Mouse (Mus musculus) kidney, postnatal 0 days (tissue): Measurements from ENCODE around the gene Dap3. TPM values are rescaled to one million over a fixed set of nuclear protein-coding genes. Genes with fewer than 3 reads are reported as not detected.
"Not testable (repeated sequence)": the region's sequence is repeated elsewhere in the genome, so short reads cannot be mapped to it uniquely, and the experiment has no call there.

ENCODE experiments used
- ATAC-seq: fragments of 200-750 bp; cut with Nextera tagmentation; replicated peaks from 2 replicates; pipeline ENCODE4 v1.8.0; 2017; ENCODE audit warnings: low read depth, moderate number of reproducible peaks, moderate TSS enrichment, moderate library complexity; ENCODE audit not compliant: low FRiP score
- DNase-seq: peaks from one replicate; pipeline ENCODE4 v3.0.0-alpha.2; 2016; ENCODE audit warnings: low spot score
- H3K27ac ChIP-seq: fragments of 300-500 bp; sonication (generic); 2 replicates; pipeline ENCODE4 v1.5.1; 2014; ENCODE audit warnings: mild to moderate bottlenecking
- H3K27me3 ChIP-seq: fragments of 300-500 bp; sonication (generic); 2 replicates; pipeline ENCODE4 v1.6.1; 2014; ENCODE audit warnings: low read length, mixed read lengths; ENCODE audit not compliant: insufficient read depth
- H3K36me3 ChIP-seq: fragments of 300-500 bp; sonication (generic); 2 replicates; pipeline ENCODE4 v1.6.1; 2014; ENCODE audit warnings: low read length, mixed read lengths; ENCODE audit not compliant: insufficient read depth
- H3K4me1 ChIP-seq: fragments of 300-500 bp; sonication (generic); replicated peaks from 2 replicates; pipeline ENCODE4 v1.6.1; 2014; ENCODE audit warnings: antibody characterized with exemption, low read length, mixed read lengths; ENCODE audit not compliant: insufficient read depth
- H3K4me2 ChIP-seq: fragments of 300-500 bp; sonication (generic); 2 replicates; pipeline ENCODE4 v1.6.1; 2014; ENCODE audit warnings: mild to moderate bottlenecking, low read length, moderate library complexity, mixed read lengths
- H3K4me3 ChIP-seq: fragments of 300-500 bp; sonication (generic); replicated peaks from 2 replicates; pipeline ENCODE4 v1.5.1; 2014; ENCODE audit warnings: low read depth, low read length
- H3K9ac ChIP-seq: fragments of 300-500 bp; sonication (generic); 2 replicates; pipeline ENCODE4 v1.6.1; 2014; ENCODE audit warnings: low read depth, low read length
- H3K9me3 ChIP-seq: fragments of 300-500 bp; sonication (generic); replicated peaks from 2 replicates; pipeline ENCODE4 v1.6.1; 2016; ENCODE audit warnings: low read length, inconsistent platforms, mixed read lengths
- CTCF ChIP-seq: IDR thresholded peaks from 2 replicates; pipeline ENCODE4 v1.5.1; 2016; ENCODE audit warnings: antibody characterized with exemption, low read depth, mild to moderate bottlenecking, moderate library complexity
- WGBS: fragments of 180-500 bp; shearing (Covaris S2); extraction: QIAGEN DNeasy Blood & Tissue Kit; methylation state at CpG from one replicate; pipeline ENCODE4 v1.1.7; 2014; 5-methylcytosine and 5-hydroxymethylcytosine counted together
- polyA plus RNA-seq: library from polyadenylated mRNA; unstranded; fragments of >200 nt; fragmentation: Nextera tagmentation; extraction: Ambion mirVana; gene quantifications from 2 replicates; pipeline ENCODE4 v1.2.1, GENCODE M21; 2015

Gene Dap3
- polyA plus RNA-seq = 150 and 151 TPM in 2 replicates

- peak; percentile 83 for ATAC-seq
Measured at GRCm38 (mm10) chr3:88950576-88951326, at the start of gene Dap3, which contains the start of gene Ash1l. Dap3 (minus strand) TSS chr3:88951181. Ash1l (plus strand) TSS chr3:88950622.

GRCm38 (mm10) chr3:88992793-88993192 is 41.8 kb upstream of the Dap3 start:
- H3K27me3 ChIP-seq = no peaks in the 10 kb centered on the region
- H3K4me3 ChIP-seq = no peak overlapping the region
- no peaks in the 10 kb centered on the region for H3K9me3 ChIP-seq
- TF ChIP-seq CTCF = no peak
- no peak overlapping the region for H3K4me2 ChIP-seq
- H3K9ac ChIP-seq = no peak overlapping the region
- H3K36me3 ChIP-seq = peaks cover 9% of the 10 kb centered on the region
- ATAC-seq (no peak), DNase-seq (peak; percentile 3)
- WGBS = 61% methylated on average over 2 of the region's 2 CpGs
- 0 out of 2 replicates have a peak overlapping the region, but pooled peaks have one; percentile 4 for H3K27ac ChIP-seq
- H3K4me1 ChIP-seq = no peaks in the 10 kb centered on the region

More at GRCm38 (mm10) chr3:88950576-88951326, at the start of gene Dap3, which contains the start of gene Ash1l:
- Histone ChIP-seq H3K4me1 (peaks cover 6% of the 10 kb centered on the region; the same call in 1 of the 2 replicates), H3K9me3 (no peaks in the 10 kb centered on the region), H3K36me3 (no peaks in the 10 kb centered on the region), H3K4me3 (peak within 1 kb of the TSS; percentile 91), H3K27me3 (no peaks in the 10 kb centered on the region), H3K4me2 (peak within 1 kb of the TSS; percentile 71), H3K9ac (peak within 1 kb of the TSS; percentile 80), H3K27ac (peak within 1 kb of the TSS; percentile 99)
- peak; percentile 87 for DNase-seq
- TF ChIP-seq CTCF = peak; percentile 38; the same call in 1 of the 2 replicates
- under 1% methylated on average over 26 of the region's 64 CpGs for WGBS

- no peak overlapping the region for H3K4me3 ChIP-seq
- H3K36me3 ChIP-seq = peaks cover 40% of the 10 kb centered on the region
- H3K9me3 ChIP-seq = no peaks in the 10 kb centered on the region
- H3K27ac ChIP-seq = no peak overlapping the region
- ATAC-seq = no peak; the same call in 1 of the 2 replicates
- H3K4me1 ChIP-seq = no peaks in the 10 kb centered on the region
- peak; percentile 69 for DNase-seq
- WGBS = 46% methylated on average over 4 of the region's 4 CpGs
- H3K9ac ChIP-seq = no peak overlapping the region
- H3K4me2 ChIP-seq = no peak overlapping the region
- H3K27me3 ChIP-seq = no peaks in the 10 kb centered on the region
- no peak for TF ChIP-seq CTCF
Measured at GRCm38 (mm10) chr3:88983921-88984381, 33.0 kb upstream of the Dap3 start.

GRCm38 (mm10) chr3:88981206-88982010 is 30.4 kb upstream of the Dap3 start:
- Histone ChIP-seq H3K36me3 (peaks cover 40% of the 10 kb centered on the region), H3K9ac (no peak overlapping the region), H3K9me3 (no peaks in the 10 kb centered on the region), H3K4me2 (no peak overlapping the region), H3K27ac (no peak overlapping the region), H3K4me1 (no peaks in the 10 kb centered on the region), H3K4me3 (no peak overlapping the region), H3K27me3 (no peaks in the 10 kb centered on the region)
- no peak for TF ChIP-seq CTCF
- no peak for ATAC-seq
- DNase-seq = no peak
- 96% methylated on average over 8 of the region's 8 CpGs for WGBS

- TF ChIP-seq CTCF = no peak
- no peaks in the 10 kb centered on the region for H3K9me3 ChIP-seq
- ATAC-seq = no peak
- DNase-seq = no peak
- H3K27ac ChIP-seq = no peak overlapping the region
- no peaks in the 10 kb centered on the region for H3K27me3 ChIP-seq
- H3K36me3 ChIP-seq = no peaks in the 10 kb centered on the region
- H3K9ac ChIP-seq = no peak overlapping the region
- no peak overlapping the region for H3K4me2 ChIP-seq
- no peak overlapping the region for H3K4me3 ChIP-seq
- 84% methylated on average over 2 of the region's 2 CpGs for WGBS
- H3K4me1 ChIP-seq = no peaks in the 10 kb centered on the region
Measured at GRCm38 (mm10) chr3:88975012-88975411, 24.0 kb upstream of the Dap3 start.

GRCm38 (mm10) chr3:88963211-88963610 is 12.2 kb upstream of the Dap3 start:
- H3K27me3 ChIP-seq, ATAC-seq, H3K27ac ChIP-seq, H3K4me2 ChIP-seq, H3K9me3 ChIP-seq, H3K4me1 ChIP-seq, H3K9ac ChIP-seq, DNase-seq, H3K4me3 ChIP-seq: not testable (repeated sequence)
- H3K36me3 ChIP-seq = peaks cover 12% of the 10 kb centered on the region; the same call in 1 of the 2 replicates
